Mouse (Mus musculus): Measurements from ENCODE around the gene Ptger1. TPM values are rescaled to one million over a fixed set of nuclear protein-coding genes. Genes with fewer than 3 reads are reported as not detected.
A peak's percentile ranks its signal among the peaks of the same experiment; 100 is the strongest.

Gene Ptger1
- total and polyA plus RNA-seq, 3 experiments = 3.3 to 7.6 TPM; not detected in 1

GRCm38 (mm10) chr8:83695351-83696106 lies 29.1 kb downstream of the Ptger1 start (continued):
- TF ChIP-seq JUND (conservative IDR thresholded peaks at IDR 0.05; ENCODE audit: low read depth, low read length) = no peak
- no peak for TF ChIP-seq MEF2A (IDR thresholded peaks at IDR 0.05; ENCODE audit: borderline replicate concordance, low read depth, low read length)
- no peak for TF ChIP-seq ETS1 (conservative IDR thresholded peaks at IDR 0.05; ENCODE audit: low read depth, low read length)
- TF ChIP-seq IRF4 (IDR thresholded peaks at IDR 0.05; ENCODE audit: low read depth, low read length) = 0 out of 2 replicates have a peak, but pooled peaks have one; percentile 19
- TF ChIP-seq ELF1 (IDR thresholded peaks at IDR 0.05; ENCODE audit: low read depth, low read length) = peak; percentile 81
- TF ChIP-seq TBP (conservative IDR thresholded peaks at IDR 0.05; ENCODE audit: low read depth, low read length) = no peak
- no peak for TF ChIP-seq KAT2A (IDR thresholded peaks at IDR 0.05; ENCODE audit: insufficient replicate concordance, low read length)
- no peak for TF ChIP-seq CHD1 (IDR thresholded peaks at IDR 0.05; ENCODE audit: low read depth, low read length)
- TF ChIP-seq SMC3 (IDR thresholded peaks at IDR 0.05; ENCODE audit: low read depth, low read length) = no peak
- TF ChIP-seq POLR2A (IDR thresholded peaks at IDR 0.05; ENCODE audit: low read depth, low read length) = no peak
- TF ChIP-seq MXI1 (IDR thresholded peaks at IDR 0.05; ENCODE audit: low read depth, low read length) = peak; percentile 60; the same call in 1 of the 2 replicates
- TF ChIP-seq CTCF (conservative IDR thresholded peaks at IDR 0.05 in 1 of 2, IDR thresholded peaks at IDR 0.05 in 1 of 2; ENCODE audit: low read depth in 2 of 2, low read length in 2 of 2) = no peak
- TF ChIP-seq POLR2AphosphoS2 (IDR thresholded peaks at IDR 0.05; ENCODE audit: low read depth, low read length) = no peak
- TF ChIP-seq NELFE (IDR thresholded peaks at IDR 0.05; ENCODE audit: low read depth, low read length) = no peak
- TF ChIP-seq RAD21 (IDR thresholded peaks at IDR 0.05; ENCODE audit: low read depth, low read length) = no peak
- TF ChIP-seq E2F4 (IDR thresholded peaks at IDR 0.05; ENCODE audit: insufficient replicate concordance, low read depth, low read length) = no peak
- peak; percentile 67 for TF ChIP-seq BHLHE40 (IDR thresholded peaks at IDR 0.05; ENCODE audit: low read depth, low read length)

- H3K4me3 ChIP-seq (replicated peaks in 1 of 3; ENCODE audit: low read depth in 2 of 3, low read length in 2 of 3, poor library complexity in 1 of 3) = peak overlapping the region; percentile 72 to 94 (median 84)
- no peak for TF ChIP-seq UBTF (IDR thresholded peaks at IDR 0.05; ENCODE audit: low read depth, low read length)
- no peak for TF ChIP-seq GABPA (IDR thresholded peaks at IDR 0.05; ENCODE audit: insufficient replicate concordance, low read depth, low read length)
- TF ChIP-seq PAX5 (IDR thresholded peaks at IDR 0.05; ENCODE audit: low read length) = no peak
- no peak for TF ChIP-seq ZKSCAN1 (IDR thresholded peaks at IDR 0.05; ENCODE audit: borderline replicate concordance, low read depth, low read length)
- TF ChIP-seq RCOR1 (conservative IDR thresholded peaks at IDR 0.05; ENCODE audit: low read depth, low read length) = no peak
- TF ChIP-seq BHLHE40 (IDR thresholded peaks at IDR 0.05; ENCODE audit: low read depth, low read length) = no peak
- TF ChIP-seq E2F4 (IDR thresholded peaks at IDR 0.05; ENCODE audit: insufficient replicate concordance, low read depth, low read length) = no peak
- H3K79me2 ChIP-seq (replicated peaks; ENCODE audit: control insufficient read depth, extremely low read depth, insufficient read depth, poor library complexity, severe bottlenecking) = peaks cover 30% of the 10 kb centered on the region
- no peak for DNase-seq (ENCODE audit: extremely low read depth)
- H3K4me2 ChIP-seq (ENCODE audit: insufficient read depth, low read depth, poor library complexity, severe bottlenecking) = peak overlapping the region; percentile 64
- dilution Hi-C loops (cut with MboI; ENCODE audit: extremely low pct_ligation_motif_present, extremely low pct_unique_long_range_greater_than_20kb, low sequenced_read_pairs) (no loop called here), in situ Hi-C loops (cut with MboI; ENCODE audit: low pct_ligation_motif_present, low pct_unique_long_range_greater_than_20kb, low sequenced_read_pairs) (no loop called here)
- no peaks in the 10 kb centered on the region for H3K27me3 ChIP-seq (replicated peaks)
- H3K36me3 ChIP-seq (replicated peaks in 1 of 2; ENCODE audit: control insufficient read depth in 1 of 2, insufficient read depth in 1 of 2, low read length in 1 of 2) = peaks cover 3 to 33% of the 10 kb centered on the region in 2 experiments
- H3K27ac ChIP-seq (ENCODE audit: insufficient read depth, low read depth) = no peak overlapping the region
- peaks cover 27 to 60% of the 10 kb centered on the region in 2 experiments for H3K4me1 ChIP-seq (ENCODE audit: control insufficient read depth in 1 of 2, insufficient read depth in 2 of 2)
- peak overlapping the region; percentile 85 for H3K9ac ChIP-seq (ENCODE audit: insufficient read depth, low read depth)
- peaks cover 6% of the 10 kb centered on the region for H3K9me3 ChIP-seq (replicated peaks; ENCODE audit: low read length)
Measured at GRCm38 (mm10) chr8:83697374-83698220, 31.1 kb downstream of the Ptger1 start.

Measured in CH12.LX (cell line).